9 mouse cellular contexts compared by ENCODE assay signal in the genomic region with DNA sequence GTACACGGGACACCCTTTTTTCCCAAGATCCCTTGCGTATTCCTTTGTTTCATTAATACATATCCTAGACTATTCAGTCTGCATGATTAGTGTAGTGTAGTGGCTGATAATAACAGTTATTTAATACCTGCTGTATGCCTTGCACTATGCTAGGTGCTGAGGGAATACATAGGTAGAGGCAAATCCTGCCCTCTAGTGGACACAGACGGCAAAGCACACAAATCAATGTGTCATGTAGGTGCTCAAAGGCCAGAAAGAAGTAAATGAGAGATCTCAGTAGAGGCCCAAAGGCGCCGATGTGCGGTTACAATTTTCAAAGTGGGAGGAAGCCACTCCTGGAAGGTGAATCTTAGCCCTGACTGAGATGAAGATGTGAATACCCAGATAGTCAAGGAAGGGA. TPM values are rescaled to one million over a fixed set of nuclear protein-coding genes. Genes with fewer than 3 reads are reported as not detected.
DNase-seq lines count a peak whose midpoint lies in the region; ATAC-seq and TF ChIP-seq lines count a peak whose summit lies in the region.
"Had no signal": no experiment of that assay in that cellular context is flagged by ENCODE, and none has a peak within 500 bp of the region (broad histone marks: within the 10 kb centered on the region; RNA-seq: fewer than 3 reads in every experiment).

No protein-coding gene starts in this region.

- H3K9me3 ChIP-seq in hindbrain, postnatal 0 days (ENCODE audit: low read length) = no peaks in the 10 kb centered on the region
- no peaks in the 10 kb centered on the region for H3K9me3 ChIP-seq in lung, embryonic 14.5 days (ENCODE audit: low read depth, low read length)
- H3K9me3 ChIP-seq: hindbrain, embryonic 15.5 days; neural tube, embryonic 13.5 days had no signal

- H3K4me2 ChIP-seq in hindbrain, postnatal 0 days (ENCODE audit: low read depth, low read length) = no peak overlapping the region
- no peak overlapping the region for H3K4me2 ChIP-seq in lung, embryonic 14.5 days
- H3K4me2 ChIP-seq: hindbrain, embryonic 15.5 days; neural tube, embryonic 13.5 days had no signal

- no peak overlapping the region for H3K27ac ChIP-seq in hindbrain, postnatal 0 days
- H3K27ac ChIP-seq in lung, embryonic 14.5 days (ENCODE audit: low read depth) = no peak overlapping the region
- H3K27ac ChIP-seq: hindbrain, embryonic 15.5 days; neural tube, embryonic 13.5 days had no signal

- no peaks in the 10 kb centered on the region for H3K36me3 ChIP-seq in hindbrain, postnatal 0 days (ENCODE audit: insufficient read depth, low read length)
- H3K36me3 ChIP-seq in lung, embryonic 14.5 days (ENCODE audit: insufficient read depth) = no peaks in the 10 kb centered on the region
- H3K36me3 ChIP-seq: hindbrain, embryonic 15.5 days; neural tube, embryonic 13.5 days had no signal

- peak; percentile 79 for TF ChIP-seq CTCF in hindbrain, postnatal 0 days (IDR thresholded peaks at IDR 0.05; ENCODE audit: low read depth)
- peak; percentile 85 for TF ChIP-seq CTCF in lung, embryonic 14.5 days (IDR thresholded peaks at IDR 0.05; ENCODE audit: low read depth)

- H3K4me1 ChIP-seq in hindbrain, postnatal 0 days (ENCODE audit: insufficient read depth, low read length) = no peaks in the 10 kb centered on the region
- no peaks in the 10 kb centered on the region for H3K4me1 ChIP-seq in lung, embryonic 14.5 days (ENCODE audit: insufficient read depth)
- H3K4me1 ChIP-seq: hindbrain, embryonic 15.5 days; neural tube, embryonic 13.5 days had no signal

- no peak overlapping the region for H3K9ac ChIP-seq in hindbrain, postnatal 0 days (replicated peaks; ENCODE audit: low read length)
- H3K9ac ChIP-seq in lung, embryonic 14.5 days = no peak overlapping the region
- H3K9ac ChIP-seq: hindbrain, embryonic 15.5 days; neural tube, embryonic 13.5 days had no signal

- no peaks in the 10 kb centered on the region for H3K27me3 ChIP-seq in hindbrain, postnatal 0 days (ENCODE audit: insufficient read depth, low read length)
- H3K27me3 ChIP-seq in lung, embryonic 14.5 days (ENCODE audit: insufficient read depth, low read length) = no peaks in the 10 kb centered on the region
- H3K27me3 ChIP-seq: hindbrain, embryonic 15.5 days; neural tube, embryonic 13.5 days had no signal

- peak; percentile 71 for ATAC-seq in common myeloid progenitor, adult 5-6 weeks (replicated peaks; ENCODE audit: low read depth, poor library complexity, severe bottlenecking)
- no peak for ATAC-seq in hindbrain, postnatal 0 days
- no peak for ATAC-seq in lung, embryonic 14.5 days (ENCODE audit: insufficient read depth)

- peak; percentile 36 for DNase-seq in ovary, postnatal 14 days (ENCODE audit: low spot score)
- no peak for DNase-seq in ovary, postnatal 10 days (ENCODE audit: low spot score)
- peak; percentile 77 for DNase-seq in ZHBTc4 (ENCODE audit: low read depth, low spot score)
- DNase-seq in hindbrain, postnatal 0 days (ENCODE audit: low spot score) = peak; percentile 68
- peak; percentile 78 for DNase-seq in lung, embryonic 14.5 days
- peak; percentile 27 for DNase-seq in spleen, adult 12 weeks (ENCODE audit: low spot score)

- WGBS in hindbrain, postnatal 0 days = 69% methylated on average over 6 of the region's 6 CpGs
- 64% methylated on average over 6 of the region's 6 CpGs for WGBS in lung, embryonic 14.5 days

- H3K4me3 ChIP-seq in hindbrain, postnatal 0 days (ENCODE audit: low read length) = no peak overlapping the region
- no peak overlapping the region for H3K4me3 ChIP-seq in lung, embryonic 14.5 days (ENCODE audit: low read depth, low read length)
- H3K4me3 ChIP-seq: hindbrain, embryonic 15.5 days; neural tube, embryonic 13.5 days had no signal

RNA-seq across cellular contexts. Expression of gene Elf5, which starts 34.3 kb away (rescaled TPM):
- not detected in 2 replicates for total RNA-seq in common myeloid progenitor, adult 5-6 weeks (2017)
- total RNA-seq in hindbrain, postnatal 0 days (2014; rRNA removed) = 0.07 TPM in 1 of 2 replicates, not detected in the other
- not detected in 2 replicates for polyA plus RNA-seq in hindbrain, postnatal 0 days (2015; fragmentation: Nextera tagmentation; extraction: Ambion mirVana)
- 4.9 and 5.8 TPM in 2 replicates for polyA plus RNA-seq in lung, embryonic 14.5 days (2014; fragmentation: Nextera tagmentation; extraction: Ambion mirVana)
- polyA plus RNA-seq: hindbrain, embryonic 15.5 days; neural tube, embryonic 13.5 days had no signal

RNA-seq across cellular contexts. Expression of gene Cat, which starts 39.2 kb away (rescaled TPM):
- total RNA-seq in common myeloid progenitor, adult 5-6 weeks (2017) = 44.3 and 49.5 TPM in 2 replicates
- 112 and 116 TPM in 2 replicates for total RNA-seq in hindbrain, postnatal 0 days (2014; rRNA removed)
- 58.5 and 71.4 TPM in 2 replicates for polyA plus RNA-seq in hindbrain, postnatal 0 days (2015; fragmentation: Nextera tagmentation; extraction: Ambion mirVana)
- polyA plus RNA-seq in lung, embryonic 14.5 days (2014; fragmentation: Nextera tagmentation; extraction: Ambion mirVana) = 89.8 and 94.7 TPM in 2 replicates
